ENCODE assay signal across 8 mouse cellular contexts in genomic region chr17:24350926-24351759, GRCm38 (mm10). TPM values are rescaled to one million over a fixed set of nuclear protein-coding genes. Genes with fewer than 3 reads are reported as not detected.
DNase-seq lines count a peak whose midpoint lies in the region; ATAC-seq lines count a peak whose summit lies in the region.

Gene Abca17 (minus strand): TSS chr17:24351068.

- H3K27me3 ChIP-seq in forebrain, embryonic 15.5 days: 0 out of 2 replicates have a peak, but pooled peaks cover 4% of the 10 kb centered on the region
- peaks cover 15% of the 10 kb centered on the region for H3K27me3 ChIP-seq in liver, embryonic 16.5 days (ENCODE audit: control insufficient read depth, insufficient read depth, low read depth, low read length)

- H3K27ac ChIP-seq in forebrain, embryonic 15.5 days (replicated peaks): peak within 1 kb of the TSS; percentile 65; the same call in 1 of the 2 replicates
- H3K27ac ChIP-seq in liver, embryonic 16.5 days (ENCODE audit: low read length): peak within 1 kb of the TSS; percentile 87

- peak; percentile 33 for ATAC-seq in forebrain, embryonic 15.5 days (replicated peaks)
- peak; percentile 16 for ATAC-seq in inflammation-experienced regulatory T-cells, adult 6 months
- no peak for ATAC-seq in liver, embryonic 16.5 days (ENCODE audit: low read depth)

- H3K9ac ChIP-seq in forebrain, embryonic 15.5 days (replicated peaks): peak within 1 kb of the TSS; percentile 85
- H3K9ac ChIP-seq in liver, embryonic 16.5 days (ENCODE audit: low read depth, low read length): peak within 1 kb of the TSS; percentile 94

- no peaks in the 10 kb centered on the region for H3K9me3 ChIP-seq in forebrain, embryonic 15.5 days
- no peaks in the 10 kb centered on the region for H3K9me3 ChIP-seq in liver, embryonic 16.5 days (replicated peaks; ENCODE audit: control insufficient read depth, low read length)

- no peaks in the 10 kb centered on the region for H3K36me3 ChIP-seq in forebrain, embryonic 15.5 days
- no peaks in the 10 kb centered on the region for H3K36me3 ChIP-seq in liver, embryonic 16.5 days (ENCODE audit: control insufficient read depth, insufficient read depth)

- WGBS in forebrain, embryonic 15.5 days: 4% methylated on average over 42 of the region's 42 CpGs
- 5% methylated on average over 42 of the region's 42 CpGs for WGBS in liver, embryonic 16.5 days (ENCODE audit: insufficient replicate concordance)

- H3K4me2 ChIP-seq in forebrain, embryonic 15.5 days (replicated peaks): peak within 1 kb of the TSS; percentile 82
- peak within 1 kb of the TSS; percentile 95 for H3K4me2 ChIP-seq in liver, embryonic 16.5 days (ENCODE audit: low read depth, low read length)

- peaks cover 26% of the 10 kb centered on the region for H3K4me1 ChIP-seq in forebrain, embryonic 15.5 days
- peaks cover 44% of the 10 kb centered on the region for H3K4me1 ChIP-seq in liver, embryonic 16.5 days (ENCODE audit: control insufficient read depth, low read depth, low read length)

- peak within 1 kb of the TSS; percentile 76 for H3K4me3 ChIP-seq in forebrain, embryonic 15.5 days
- peak within 1 kb of the TSS; percentile 92 for H3K4me3 ChIP-seq in liver, embryonic 16.5 days (ENCODE audit: low read depth, low read length)

- DNase-seq in right cerebral cortex, postnatal 10 days (ENCODE audit: low spot score in 2 of 2): peak; percentile 36 to 52
- DNase-seq in right cerebral cortex, postnatal 36 days (ENCODE audit: low spot score in 2 of 2): no peak
- DNase-seq in c-Kit-positive CD71-positive TER-119-negative erythroid progenitor cells, embryonic 14.5 days (ENCODE audit: low read depth): peak; percentile 17
- peak; percentile 38 for DNase-seq in retina, postnatal 1 day
- no peak for DNase-seq in natural killer cell, adult 2 months (ENCODE audit: low spot score in 2 of 2)

RNA-seq across cellular contexts. Expression of gene Abca17, which starts in this region (rescaled TPM):
- 0.22 TPM in 1 of 2 replicates, not detected in the other for polyA plus RNA-seq in forebrain, embryonic 15.5 days (2015; fragmentation: Nextera tagmentation; extraction: Ambion mirVana)
- polyA plus RNA-seq in inflammation-experienced regulatory T-cells, adult 6 months (2017; shearing (Covaris generic)): not detected
- not detected in 2 replicates for polyA plus RNA-seq in liver, embryonic 16.5 days (2015; fragmentation: Nextera tagmentation; extraction: Ambion mirVana)

Comparison
In these comparisons a context has a peak if more than half of its experiments do, and no peak if none do; other contexts are left out.
1. DNase-seq: peak in right cerebral cortex, postnatal 10 days (2 of 2), c-Kit-positive CD71-positive TER-119-negative erythroid progenitor cells, embryonic 14.5 days (single experiment) and retina, postnatal 1 day (single experiment); none in right cerebral cortex, postnatal 36 days (0 of 2) and natural killer cell, adult 2 months (0 of 2).
2. Peak in ATAC-seq, H3K4me3 ChIP-seq, H3K27ac ChIP-seq, H3K9ac ChIP-seq and H3K4me2 ChIP-seq in forebrain, embryonic 15.5 days; RNA of the gene not detected or under 1 TPM.
3. Peak in ATAC-seq in inflammation-experienced regulatory T-cells, adult 6 months; RNA of the gene not detected or under 1 TPM.